Mouse (Mus musculus): ENCODE measurements around the gene Senp3.
"Not testable (repeated sequence)": the region's sequence is repeated elsewhere in the genome, so short reads cannot be mapped to it uniquely, and the experiment has no call there.

The Senp3 gene

DNA sequence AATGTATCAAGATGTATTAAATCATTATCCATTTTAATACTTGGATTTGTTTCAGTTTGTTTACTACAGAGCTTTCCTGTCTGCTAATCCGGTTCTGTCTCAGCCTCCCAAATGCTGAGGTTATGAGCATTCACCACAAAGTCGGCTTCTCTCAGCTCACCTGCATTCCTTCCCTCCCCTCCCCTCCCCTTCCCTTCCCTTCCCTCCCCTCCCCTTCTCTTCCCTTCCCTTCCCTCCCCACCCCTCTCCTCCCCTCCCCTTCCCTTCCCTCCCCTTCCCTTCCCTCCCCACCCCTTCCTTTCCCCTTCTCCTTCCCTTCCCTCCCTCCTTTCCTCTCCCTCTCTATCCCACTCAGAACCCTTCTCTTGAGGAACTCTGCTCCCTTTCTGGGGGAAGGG is 22.7 kb upstream of the Senp3 start:
- CTCF ChIA-PET, result no interaction called here

DNA sequence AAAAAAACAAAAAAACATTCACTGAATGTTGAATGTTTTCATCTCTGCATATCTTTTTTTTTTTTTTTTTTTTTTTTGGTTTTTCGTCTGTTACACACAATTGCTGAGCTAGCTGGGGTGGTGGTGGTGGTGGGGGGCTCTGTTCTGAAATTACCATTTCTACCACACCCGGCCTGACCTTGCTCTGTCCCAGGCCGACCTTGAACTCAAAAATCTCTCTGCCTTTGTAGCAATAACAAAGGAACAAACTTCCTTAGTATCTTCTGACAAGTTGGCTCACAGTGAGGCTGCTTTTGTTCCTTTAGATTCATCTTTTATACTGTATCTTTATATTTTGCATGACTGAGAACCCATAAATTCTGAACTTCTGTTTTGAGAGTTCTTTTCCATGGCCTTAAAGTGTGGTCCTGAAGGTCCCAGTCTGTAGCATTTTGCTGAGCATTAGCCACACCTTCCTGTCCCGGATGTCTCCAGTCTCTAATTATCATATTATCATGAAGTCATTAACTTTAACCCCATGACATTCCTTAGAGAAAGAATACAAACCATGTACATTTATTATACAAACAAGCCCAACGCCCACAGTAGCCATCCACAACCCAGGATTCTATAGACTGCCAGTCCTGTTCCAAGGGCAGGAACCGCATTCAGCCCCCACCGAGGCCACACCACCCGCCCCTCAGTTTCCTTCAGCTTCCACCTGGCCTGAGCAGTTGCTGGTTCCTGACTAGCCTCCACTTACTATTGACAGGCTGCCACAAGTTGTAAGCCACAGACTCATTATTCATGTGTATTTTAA is 22.1 kb upstream of the Senp3 start:
- CTCF ChIA-PET, result interaction anchor here (0.6 kb wide), 1 partner anchor 844 kb away, joined by 5 read pairs; no protein-coding TSS in a partner anchor

- CTCF ChIA-PET, result interaction anchor here (0.6 kb wide), 1 partner anchor 845 kb away, joined by 5 read pairs; no protein-coding TSS in a partner anchor
Measured at GRCm38 (mm10) chr11:69703381-69703780, 21.5 kb upstream of the Senp3 start.

GRCm38 (mm10) chr11:69702886-69703285 is 21.0 kb upstream of the Senp3 start:
- CTCF ChIA-PET, result not testable (repeated sequence)

DNA sequence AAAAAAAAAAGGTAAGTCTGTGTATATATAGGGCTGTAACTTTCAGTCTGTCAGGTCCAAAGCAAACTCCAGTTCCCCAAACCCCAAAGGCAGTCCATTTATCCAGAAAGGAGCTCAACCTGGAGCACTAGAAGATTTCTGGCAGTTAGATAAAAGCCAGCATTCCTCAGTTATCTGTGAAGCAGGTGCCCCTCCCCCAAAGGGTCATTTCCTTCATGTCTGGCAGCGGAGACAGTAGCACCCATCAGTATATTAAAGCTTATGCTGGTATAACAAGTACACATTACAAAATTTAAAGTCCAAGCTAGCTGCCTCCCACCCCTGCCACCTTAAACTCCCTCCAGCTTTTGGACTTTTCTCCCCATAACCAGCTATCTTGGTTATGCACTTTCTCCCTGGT is 17.7 kb upstream of the Senp3 start:
- CTCF ChIA-PET, result no interaction called here

GRCm38 (mm10) chr11:69698574-69698973 is 16.7 kb upstream of the Senp3 start:
- CTCF ChIA-PET, result interaction anchor here (0.5 kb wide), 1 partner anchor 808 kb away, joined by 3 read pairs; no protein-coding TSS in a partner anchor

GRCm38 (mm10) chr11:69697396-69697795 is 15.5 kb upstream of the Senp3 start:
- CTCF ChIA-PET, result no interaction called here

- CTCF ChIA-PET, result no interaction called here
Measured at GRCm38 (mm10) chr11:69695361-69696181, 13.7 kb upstream of the Senp3 start, which contains the start of the genes Tnfsf12 and Tnfsfm13. Gene Tnfsf12 (minus strand): TSS chr11:69695849. Gene Tnfsfm13 (minus strand): TSS chr11:69696098.

- CTCF ChIA-PET, result no interaction called here
Measured at GRCm38 (mm10) chr11:69695046-69695360, 13.1 kb upstream of the Senp3 start.

DNA sequence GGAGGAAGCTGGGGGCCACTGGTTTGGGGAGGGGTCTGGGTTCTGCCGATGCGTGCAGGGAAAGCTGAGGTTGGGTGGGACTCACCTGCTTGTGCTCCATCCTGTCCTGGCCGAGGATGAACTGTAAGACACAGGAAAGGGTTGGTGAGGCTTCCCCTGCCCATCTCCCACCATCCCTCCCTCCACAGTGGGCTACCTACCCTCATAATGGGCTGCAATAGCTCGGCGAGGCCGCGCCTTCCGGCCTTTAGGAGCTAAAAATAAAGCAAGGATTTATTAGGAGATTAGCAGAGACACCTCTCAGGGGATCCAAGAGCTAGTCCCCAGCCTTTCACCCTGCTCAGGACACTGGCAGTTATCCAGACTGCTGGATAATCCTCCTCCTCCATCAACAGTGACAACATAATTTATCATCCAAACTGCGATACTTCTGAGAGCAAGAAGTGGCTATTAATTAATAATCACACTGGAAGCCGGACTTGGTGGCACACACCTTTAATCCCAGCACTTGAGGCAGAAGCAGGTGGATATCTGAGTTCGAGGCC is 11.6 kb upstream of the Senp3 start:
- CTCF ChIA-PET, result no interaction called here

DNA sequence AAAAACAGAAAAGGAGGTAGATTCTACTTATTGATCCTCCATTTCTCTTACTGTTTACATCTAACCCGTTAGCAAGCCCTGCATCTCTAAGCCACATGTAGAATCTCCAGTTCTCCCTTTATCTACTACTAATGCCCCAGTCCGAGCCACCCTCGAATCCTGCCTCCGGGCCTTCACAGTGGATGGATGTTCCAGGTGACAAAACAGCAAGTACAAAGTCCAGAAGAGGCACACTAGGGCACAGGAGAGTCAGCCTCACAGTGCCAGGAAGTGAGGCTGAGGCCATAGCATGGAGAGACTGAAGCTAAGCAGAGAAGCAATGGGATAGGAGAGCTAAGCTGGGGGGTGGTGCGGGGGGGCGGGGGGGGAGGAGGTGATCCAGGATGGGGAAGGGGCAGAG is 11.0 kb upstream of the Senp3 start:
- CTCF ChIA-PET, result no interaction called here

GRCm38 (mm10) chr11:69692196-69692811 is 10.4 kb upstream of the Senp3 start:
- CTCF ChIA-PET, result interaction anchor here (0.6 kb wide), 1 partner anchor 320 kb away, joined by 3 read pairs; no protein-coding TSS in a partner anchor

DNA sequence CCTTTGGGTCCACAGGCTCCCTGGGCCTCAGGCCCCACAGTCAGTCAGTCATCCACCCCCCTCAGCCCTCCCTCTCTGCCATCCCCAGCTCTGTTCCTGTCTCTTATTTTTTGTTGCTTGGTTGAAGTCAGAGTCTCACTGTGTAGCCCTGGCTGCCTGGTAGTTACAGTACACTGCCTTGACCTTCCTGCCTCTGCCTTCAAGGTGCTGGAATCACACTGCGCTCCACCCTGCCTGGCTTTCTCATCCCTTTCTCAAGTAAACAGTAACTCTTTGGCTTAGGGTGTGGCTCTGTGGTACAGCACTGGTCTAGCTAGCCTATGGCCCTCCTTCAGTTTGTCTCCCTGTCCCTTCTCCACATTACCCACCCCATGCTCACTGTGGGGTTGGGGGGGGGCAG is 8.0 kb upstream of the Senp3 start:
- CTCF ChIA-PET, result no interaction called here

- CTCF ChIA-PET, result no interaction called here
Measured at GRCm38 (mm10) chr11:69687061-69687460, 5.2 kb upstream of the Senp3 start.

DNA sequence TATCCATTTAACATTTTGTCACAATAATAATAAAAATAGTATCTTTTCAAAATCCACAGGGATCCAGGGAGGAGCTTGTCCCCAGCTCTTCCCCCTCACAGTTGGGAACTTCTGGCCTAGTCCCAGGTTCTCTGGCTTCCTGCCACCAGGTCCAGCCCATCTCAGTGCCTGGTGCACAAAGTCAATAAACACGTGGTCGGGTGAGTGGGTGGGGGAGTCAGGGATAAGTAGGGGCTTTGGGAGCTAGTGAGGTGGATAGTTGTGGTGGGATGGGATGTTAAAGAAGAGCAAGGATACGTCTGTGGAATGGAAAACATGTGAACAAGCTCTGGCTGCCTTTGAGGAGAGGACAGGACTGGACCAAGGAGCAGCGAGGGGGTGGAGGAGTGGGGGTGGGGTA is 4.5 kb upstream of the Senp3 start:
- CTCF ChIA-PET, result interaction anchor here (0.5 kb wide), 1 partner anchor 70 kb away, joined by 3 read pairs; no protein-coding TSS in a partner anchor

DNA sequence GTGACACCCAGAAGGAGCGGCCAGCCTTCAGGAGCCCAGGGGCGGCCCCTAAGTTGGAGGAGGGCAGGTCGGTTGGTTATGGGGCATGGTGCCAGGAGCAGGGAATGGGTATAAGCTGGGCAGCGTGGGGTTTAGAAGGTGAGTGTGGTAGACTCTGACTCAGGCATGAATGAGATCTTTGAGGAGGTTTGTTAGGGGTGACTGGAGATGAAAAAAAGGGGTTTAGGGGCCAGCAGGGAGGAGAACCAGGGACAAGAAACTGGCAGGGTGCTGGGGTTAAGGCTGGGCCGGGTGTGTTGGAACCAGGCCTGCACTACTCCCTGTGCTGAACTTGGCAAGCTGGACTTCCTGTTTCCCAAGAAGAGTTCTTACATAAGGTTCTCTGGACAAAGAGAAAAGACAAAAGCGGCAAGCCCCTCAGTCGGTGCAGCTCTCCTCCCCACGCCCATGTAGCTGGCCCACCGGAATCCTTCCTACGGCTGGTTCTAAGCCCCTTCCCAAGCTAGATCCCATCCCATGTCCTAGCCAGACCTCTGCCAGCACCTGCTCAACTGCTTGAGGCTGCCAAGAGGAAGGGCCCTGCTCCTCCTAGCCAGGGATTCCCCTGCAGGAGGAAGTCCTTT is 3.8 kb upstream of the Senp3 start, which contains the start of gene Tnfsf13:
TSS of gene Tnfsf13 (minus strand) at position 259 of the 623 bp plus-strand sequence.
- CTCF ChIA-PET, result interaction anchor here (0.5 kb wide), 1 partner anchor 27 kb away, joined by 3 read pairs; no protein-coding TSS in a partner anchor

GRCm38 (mm10) chr11:69684936-69685335 is 3.1 kb upstream of the Senp3 start:
- CTCF ChIA-PET, result no interaction called here

DNA sequence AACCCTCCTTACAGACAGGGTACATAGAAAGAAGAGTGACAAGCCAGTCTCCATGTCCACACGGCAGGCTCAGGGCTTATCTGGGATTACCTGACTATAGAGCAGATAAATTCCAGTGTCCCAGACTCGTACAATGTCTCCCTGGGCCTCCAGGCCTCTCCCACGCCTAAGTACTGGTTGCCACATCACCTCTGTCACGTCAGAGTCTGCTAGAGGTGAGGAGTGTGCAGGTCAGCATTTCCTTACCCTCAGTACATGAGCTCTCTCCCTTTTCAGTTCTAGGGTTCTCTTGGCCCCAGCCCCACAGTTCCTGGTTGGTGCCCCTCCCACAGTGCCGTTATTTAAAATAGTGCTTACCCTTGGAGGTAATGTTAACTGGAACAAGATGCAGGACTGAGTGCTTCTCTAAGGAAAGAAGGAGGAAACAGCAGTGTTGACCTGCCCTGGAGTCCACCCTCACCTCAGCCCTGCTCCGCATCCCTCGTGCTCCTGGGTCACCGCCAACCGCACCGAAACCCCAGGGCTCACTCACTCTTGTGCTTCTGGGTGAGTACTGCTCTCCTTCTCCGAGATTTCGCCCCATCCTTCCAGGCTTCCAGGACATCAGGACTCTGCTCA is 2.4 kb upstream of the Senp3 start:
- CTCF ChIA-PET, result no interaction called here

DNA sequence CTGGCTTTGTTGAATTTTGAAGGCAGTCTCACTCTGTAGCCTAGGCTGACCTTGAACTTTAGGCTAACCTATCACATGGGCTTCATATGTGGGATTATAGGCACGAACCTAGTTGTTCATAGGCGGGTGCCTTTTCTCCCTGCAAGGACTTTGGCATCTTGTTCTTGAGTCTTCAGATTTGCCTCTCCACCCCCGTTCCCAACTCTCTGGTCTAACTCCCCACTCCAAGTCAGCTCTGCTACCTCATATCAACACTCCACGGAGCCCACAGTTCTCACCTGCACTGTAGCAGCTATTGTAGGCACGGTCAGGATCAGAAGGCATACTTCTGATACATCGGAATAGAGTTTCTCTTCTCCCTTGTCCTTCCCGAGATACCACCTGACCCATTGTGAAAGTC is 1.7 kb upstream of the Senp3 start:
- CTCF ChIA-PET, result interaction anchor here (1.0 to 1.1 kb wide), 2 partner anchors 51 to 153 kb away, joined by 3 read pairs; no protein-coding TSS in a partner anchor

DNA sequence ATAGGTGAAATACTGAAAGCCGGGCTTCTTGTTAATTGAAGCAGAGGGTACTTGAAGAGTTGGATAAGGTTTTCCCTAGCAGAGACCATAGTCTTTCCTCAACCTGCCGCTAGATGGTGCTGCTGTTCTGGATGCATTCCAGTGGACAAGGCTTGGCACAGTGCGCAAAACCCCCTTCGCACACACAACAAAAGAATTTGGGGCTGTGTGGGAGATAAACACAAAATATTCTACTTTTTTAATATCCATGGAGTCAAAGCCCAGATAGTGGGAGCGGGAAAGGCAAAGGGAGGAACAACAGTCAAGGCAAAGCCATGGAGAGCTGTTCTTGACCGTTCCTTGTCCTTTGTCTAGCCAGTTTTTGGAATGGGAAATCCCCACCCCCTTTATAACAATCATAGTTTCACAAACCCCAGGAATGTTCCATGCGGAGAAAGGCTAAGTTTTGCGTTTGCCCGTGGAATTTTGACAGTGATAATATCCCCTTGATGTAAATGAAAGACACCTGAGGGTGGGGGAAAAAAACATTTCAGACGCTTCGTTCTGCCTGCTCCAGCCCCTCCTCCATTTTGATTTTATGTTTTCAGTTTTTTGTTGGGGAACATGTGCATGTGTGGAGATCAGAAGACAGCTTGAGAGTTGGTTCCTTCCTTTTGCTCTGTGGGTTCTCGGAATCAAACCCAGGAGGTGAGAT is 1.1 kb upstream of the Senp3 start:
- CTCF ChIA-PET, result interaction anchor here (0.5 to 1.1 kb wide), 3 partner anchors 41 to 154 kb away, joined by 3 to 6 read pairs (median 3); no protein-coding TSS in a partner anchor

Measured in spleen, embryonic (tissue).